Mouse (Mus musculus) mature B cell (primary cell): ENCODE results near the gene Sp2.

Experiments used
- in situ Hi-C: fragments of 300-500 bp; cut with MboI; formaldehyde crosslinking; loops from 2 replicates; pipeline ENCODE4 v1.14.3; 2019

Gene Sp2

DNA sequence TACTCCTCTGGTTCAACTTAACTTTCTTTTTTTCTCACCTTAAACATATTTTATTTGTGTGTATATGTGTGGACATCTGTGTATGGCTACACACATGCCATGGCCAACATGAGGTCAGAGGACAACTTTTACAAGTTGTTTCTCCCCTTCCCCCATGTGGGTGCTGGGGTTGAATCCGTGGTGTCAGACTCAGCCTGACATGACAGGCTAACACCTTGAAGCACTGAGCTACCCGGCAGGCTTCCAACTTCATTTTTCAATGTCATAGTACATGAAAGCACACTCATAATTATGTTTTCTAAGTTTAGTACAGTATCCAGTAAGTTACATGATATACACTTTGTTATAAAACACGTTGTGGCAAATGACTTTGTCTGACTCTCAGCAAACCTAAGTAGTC lies 12.4 kb downstream of the Sp2 start:
- in situ Hi-C loops: no loop called here

DNA sequence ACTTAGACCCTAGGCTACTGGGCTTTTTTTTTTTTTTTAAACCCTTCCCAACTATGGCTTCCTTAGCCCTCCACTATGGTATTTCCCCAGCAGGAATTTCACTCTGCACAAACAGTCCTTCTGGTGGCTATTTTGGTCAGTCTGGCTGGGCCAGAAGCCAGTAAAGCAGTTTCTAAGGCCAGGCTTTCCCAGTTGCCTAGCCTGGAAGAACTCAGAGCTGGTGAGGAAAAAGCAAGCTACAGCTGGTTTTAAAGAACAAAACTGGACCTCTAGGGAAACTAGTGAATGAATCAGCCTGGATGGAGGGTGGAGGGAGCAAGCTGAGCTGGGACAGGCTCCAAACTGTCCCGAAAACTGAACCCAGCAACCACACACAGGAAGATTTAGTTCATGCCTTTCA lies 13.0 kb downstream of the Sp2 start:
- in situ Hi-C loops: no loop called here

DNA sequence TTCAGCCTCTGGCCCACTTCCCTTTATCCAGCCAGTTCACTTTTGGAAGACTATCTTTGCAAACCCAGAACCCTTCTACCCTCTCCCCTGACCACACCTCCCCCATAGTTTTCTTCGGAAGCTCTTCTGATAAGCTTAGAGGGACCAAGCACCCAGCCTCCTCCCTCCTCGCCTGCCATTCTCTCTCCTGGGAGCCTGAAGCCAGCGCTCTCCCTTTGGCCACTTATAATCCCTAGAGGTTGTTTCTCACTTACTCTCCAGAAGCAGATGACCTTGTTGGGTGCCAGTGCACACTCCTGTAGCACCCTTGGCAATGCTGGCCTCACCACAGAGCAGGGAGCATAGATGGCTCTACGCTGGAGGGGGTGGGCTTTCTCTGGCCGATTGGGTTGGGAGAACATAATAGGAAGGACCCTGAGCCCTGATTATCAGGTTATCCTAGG lies 13.5 kb downstream of the Sp2 start:
- in situ Hi-C loops: no loop called here

DNA sequence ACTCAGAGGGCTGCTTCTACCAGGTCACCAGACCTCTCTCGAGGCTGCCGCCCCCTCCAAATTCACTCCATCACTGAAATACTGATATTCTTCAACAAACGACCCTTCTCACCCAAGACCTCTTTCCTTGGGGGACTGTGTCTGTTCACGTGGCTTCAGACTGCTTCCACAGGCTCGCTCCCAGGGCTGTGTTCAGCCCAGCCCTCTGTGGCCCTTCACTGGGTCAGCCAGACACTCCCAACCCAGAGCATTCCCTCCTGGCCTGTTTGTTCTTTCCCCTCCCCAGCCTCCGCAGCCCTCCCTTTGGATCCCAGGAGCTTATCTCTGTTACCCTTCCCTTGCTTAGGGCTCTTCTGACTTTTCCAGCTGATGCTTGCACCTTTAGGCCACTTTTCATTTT lies 14.3 kb downstream of the Sp2 start:
- in situ Hi-C loops: no loop called here

DNA sequence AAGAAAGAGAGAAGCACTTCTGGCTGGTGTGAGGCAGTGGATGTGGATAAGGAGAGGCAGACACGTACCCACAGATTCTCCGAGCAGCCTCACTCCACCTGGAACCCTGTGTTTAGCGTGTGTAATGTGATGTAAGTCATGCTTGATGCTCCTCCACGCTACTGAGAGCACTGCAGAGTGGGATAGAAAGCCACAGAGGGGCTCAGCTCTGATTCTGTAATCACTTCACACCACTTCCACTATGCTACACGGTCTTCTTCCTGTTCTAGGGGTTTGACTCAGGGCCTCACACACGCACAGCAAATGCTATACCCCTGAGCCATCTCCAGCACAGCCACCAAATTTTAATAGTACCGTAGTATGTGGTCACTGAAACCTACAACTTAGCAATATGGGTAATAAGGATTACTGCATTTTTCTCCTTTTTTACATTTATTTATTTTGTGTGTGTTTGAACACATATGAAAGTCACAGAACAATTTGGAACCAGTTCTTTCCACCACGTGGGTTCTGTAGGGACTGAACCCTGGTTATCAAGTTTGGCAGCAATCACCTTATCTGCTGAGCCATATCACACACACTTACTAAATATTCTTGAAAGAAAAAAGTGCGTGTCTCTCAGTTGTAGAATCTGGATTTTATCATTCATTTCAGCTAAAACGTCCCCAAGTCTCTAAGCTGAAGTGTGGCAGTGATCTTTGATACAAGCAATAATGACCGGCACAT lies 15.1 kb downstream of the Sp2 start:
- in situ Hi-C loops: no loop called here

DNA sequence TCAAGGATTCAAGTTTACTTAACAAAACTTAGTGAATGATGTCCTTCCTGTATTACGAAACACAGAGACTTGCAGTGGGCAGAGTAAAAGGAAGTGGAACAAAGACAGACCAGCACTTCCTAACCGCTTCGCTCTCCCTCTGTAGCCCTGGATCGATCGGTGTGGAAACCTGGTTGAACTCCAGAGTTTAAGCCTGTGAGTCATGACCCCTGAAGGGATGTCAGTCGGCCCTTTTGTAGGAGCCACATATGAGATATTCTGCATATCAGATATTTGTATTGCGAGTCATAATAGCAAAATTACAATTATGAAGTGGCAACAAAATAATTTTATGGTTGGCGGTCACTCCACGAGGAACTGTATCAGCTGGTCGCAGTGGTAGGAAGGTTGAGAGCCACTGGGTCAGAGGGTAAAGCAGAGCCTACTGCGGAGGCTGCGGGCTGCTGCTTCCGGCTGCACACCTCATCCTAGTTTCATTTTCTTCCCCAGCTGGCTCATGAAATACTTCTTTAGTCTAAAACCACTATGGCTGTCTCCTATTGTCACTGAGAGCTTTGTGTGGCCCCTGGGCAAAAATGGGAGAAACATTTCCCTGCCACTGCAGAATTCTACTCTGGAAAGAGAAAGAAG lies 15.7 kb downstream of the Sp2 start:
- in situ Hi-C loops: no loop called here

DNA sequence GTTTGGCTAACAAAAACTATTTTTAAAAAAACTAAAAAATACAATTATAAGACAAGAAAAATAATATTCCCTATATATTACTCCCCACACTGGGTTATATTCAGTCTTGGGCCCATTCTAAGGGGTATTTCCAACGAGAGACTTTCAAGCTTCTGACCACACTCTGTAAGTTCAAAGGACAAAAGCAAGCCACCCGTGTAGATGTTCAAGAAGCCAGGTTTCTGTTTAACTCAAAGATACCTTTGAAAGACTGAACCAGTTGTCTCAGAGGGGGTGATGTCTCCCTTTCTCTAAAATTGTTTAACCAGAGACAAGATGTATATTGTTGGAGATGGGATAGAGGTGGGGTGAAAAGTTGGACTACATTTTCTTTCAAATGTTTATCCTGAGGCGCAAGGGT lies 16.6 kb downstream of the Sp2 start:
- in situ Hi-C loops: no loop called here

DNA sequence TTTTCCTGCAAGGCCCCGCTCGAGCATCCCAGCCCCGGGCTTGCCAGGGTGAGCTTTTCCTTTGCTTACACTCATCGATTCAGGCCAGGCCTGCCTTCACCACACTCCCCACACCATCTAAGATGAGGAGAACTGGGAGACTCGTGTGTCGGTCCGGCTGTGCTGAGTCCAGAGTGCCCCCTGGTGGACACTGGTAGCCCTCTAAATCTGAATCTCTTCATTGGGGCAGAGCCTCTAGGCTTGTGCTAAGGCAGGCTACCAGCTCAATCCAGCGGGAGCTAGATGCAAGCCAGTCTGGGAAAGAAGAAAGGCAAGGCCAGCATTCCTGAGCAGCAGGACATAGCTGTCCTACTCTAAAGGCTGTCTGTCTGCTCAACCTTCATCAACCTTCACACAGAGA lies 19.2 kb downstream of the Sp2 start:
- in situ Hi-C loops: no loop called here

DNA sequence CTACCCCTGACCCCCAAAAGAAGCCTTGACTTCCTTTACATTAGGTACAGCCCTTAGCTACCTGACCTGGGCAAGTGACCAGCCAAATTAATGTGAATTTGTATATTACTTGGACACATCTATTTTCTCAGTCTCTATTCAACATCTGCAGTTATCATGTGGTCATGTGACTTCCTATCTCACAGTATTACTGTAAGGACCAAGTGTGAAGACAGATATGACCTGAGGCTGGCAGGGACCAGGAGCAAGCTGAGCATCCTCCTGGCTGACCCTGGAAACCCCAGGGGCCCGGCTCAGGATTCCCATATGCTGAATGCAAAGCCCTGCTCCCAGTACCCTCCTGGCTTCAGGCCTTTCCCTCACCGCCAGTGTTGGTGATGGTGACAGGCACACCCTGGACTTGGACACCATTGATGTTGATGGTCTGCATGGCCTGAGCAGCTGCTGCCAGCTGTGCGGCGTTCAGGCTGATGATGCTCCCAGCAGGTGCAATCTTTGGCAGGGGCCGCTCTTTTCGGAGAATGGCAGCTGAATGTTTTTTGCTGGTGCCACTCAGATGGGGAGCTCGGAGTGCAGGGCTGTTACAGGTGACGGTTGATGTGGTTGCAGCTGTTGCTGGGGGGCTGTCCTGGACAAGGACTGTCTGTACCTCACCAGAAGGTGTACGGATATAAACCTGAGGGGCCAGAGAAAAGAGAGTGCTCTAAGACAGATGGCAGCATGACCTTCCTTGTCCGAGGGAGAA lies 25.5 kb downstream of the Sp2 start:
- in situ Hi-C loops: no loop called here

DNA sequence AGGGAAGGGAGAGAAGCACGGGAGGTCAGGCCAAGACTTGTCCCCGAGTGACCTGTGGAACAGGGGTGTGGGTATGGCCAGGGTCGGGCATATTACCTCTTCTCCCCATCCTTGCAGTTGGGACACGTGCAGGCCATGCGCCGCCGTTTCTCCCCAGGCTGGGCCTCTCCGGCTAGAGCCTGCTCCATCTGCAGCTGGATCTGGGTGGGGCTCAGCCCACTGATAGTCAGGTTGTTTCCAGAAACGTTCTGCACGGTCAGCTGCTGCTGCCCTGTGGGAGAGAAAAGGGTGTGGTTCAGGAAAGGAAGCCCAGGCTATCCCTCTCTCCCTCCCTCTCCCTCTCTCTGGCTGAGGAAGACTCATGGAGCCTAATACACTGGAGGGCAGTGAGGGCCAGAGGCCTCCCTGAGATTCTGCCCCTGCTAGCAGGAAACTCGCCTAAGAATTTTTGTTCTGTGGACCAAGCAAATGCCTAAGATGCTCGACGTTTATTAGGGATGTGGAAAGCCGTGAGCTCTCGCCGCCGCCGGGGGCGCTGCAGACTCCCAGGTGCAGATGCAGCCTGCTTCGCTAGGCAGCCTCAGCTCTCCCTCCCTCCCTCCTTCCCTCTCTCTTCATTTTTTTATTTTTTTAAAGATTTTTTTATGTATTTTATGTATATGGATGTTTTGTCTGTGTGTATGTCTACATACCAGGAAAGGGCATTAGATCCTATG lies 26.6 kb downstream of the Sp2 start:
- in situ Hi-C loops: no loop called here

DNA sequence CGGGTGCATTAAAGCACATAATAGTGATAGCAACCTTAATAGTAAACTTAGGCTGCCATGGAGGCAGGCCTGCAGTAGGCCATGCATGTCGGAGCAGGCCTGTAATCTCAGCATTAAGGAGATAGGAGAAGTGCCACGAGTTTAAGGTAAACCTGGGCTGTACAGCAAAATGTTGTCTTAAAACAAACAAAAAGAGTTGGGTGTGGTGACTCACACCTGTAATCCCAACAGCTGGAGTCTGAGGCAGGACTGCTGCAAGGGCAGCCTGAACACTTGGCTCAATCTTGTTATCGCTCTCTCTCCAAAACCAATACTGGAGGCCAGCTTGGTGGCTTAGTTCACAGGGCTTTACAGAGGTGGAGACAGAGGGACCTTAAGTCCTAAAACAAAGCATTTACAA lies 27.7 kb downstream of the Sp2 start:
- in situ Hi-C loops: no loop called here

DNA sequence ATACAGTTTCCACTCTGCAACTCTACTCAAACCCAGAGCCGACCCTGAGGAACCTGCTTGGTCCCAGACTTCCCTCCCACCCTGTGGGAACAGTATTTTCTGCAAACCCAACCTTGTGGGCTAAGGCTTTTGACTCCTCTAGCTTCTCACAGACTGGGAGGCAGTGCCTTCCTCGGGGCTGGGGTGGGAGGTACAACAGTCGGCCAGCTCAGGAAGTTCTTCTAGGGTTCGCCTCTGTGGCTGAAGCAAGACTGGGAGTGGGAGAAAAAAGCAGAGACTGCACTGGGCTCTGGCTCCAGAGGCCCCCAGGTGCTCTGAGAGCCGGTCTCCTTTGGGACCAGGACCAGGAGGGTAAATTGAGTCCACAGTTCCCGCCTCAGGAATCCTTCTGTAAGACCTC lies 29.9 kb downstream of the Sp2 start:
- in situ Hi-C loops: no loop called here

DNA sequence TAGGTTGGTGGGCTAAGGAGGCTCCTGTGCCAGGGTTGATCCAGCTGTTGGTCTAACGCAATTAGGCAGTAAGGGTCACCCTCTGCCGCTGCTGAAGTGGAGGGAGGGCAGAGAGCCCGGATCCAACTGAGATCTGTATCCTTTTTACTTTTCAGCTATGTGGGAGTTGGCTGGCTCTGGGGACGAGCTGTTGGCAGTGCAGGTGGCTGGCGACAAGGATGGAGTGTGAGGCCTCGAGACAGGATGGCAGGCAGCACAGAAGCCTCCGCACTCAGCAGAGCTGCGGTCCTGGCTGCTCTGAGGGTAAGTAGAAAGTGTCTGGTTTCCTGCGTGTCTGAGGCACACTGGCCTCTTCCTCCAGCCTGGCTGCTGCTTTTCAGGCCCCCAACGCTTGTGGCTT lies 30.3 kb downstream of the Sp2 start:
- in situ Hi-C loops: no loop called here

DNA sequence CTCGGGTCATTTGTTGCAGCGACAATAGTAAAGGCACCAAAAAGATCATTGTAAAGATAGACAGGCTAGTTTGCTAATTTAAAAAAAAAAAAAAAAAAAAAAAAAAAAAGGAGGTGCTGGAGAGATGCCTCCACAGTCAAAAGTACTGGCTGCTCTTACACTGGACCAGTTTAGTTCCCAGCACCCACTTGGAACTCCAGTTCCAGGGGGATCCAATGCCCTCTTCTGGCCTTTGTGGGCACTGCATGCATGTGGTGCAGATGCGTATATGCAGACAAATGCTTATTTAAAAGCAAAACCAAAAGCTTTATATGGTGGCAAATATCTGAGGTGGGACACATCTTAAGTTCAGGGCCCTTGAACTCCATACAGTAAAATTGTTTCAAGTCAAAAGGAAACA lies 32.0 kb downstream of the Sp2 start:
- in situ Hi-C loops: no loop called here

DNA sequence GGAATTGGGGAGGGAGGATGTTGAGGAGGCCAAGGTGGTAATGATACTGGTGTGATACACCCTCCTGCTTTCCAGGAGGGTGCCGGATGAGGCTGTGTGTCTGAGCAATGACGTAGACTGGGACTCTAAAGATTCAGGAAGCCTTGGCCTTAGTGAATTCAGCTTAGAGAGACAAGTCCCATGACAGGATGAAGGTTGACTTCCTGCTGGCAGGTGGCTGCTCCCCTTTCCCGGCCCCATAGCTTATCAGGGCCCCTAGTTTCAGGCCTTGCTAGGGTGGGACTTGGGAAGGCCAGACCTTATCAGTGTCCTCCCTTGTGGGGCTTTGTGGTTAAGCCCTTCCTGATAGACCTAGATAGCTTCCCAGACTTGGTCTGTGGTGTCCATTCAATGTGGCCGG lies 34.9 kb downstream of the Sp2 start:
- in situ Hi-C loops: no loop called here

DNA sequence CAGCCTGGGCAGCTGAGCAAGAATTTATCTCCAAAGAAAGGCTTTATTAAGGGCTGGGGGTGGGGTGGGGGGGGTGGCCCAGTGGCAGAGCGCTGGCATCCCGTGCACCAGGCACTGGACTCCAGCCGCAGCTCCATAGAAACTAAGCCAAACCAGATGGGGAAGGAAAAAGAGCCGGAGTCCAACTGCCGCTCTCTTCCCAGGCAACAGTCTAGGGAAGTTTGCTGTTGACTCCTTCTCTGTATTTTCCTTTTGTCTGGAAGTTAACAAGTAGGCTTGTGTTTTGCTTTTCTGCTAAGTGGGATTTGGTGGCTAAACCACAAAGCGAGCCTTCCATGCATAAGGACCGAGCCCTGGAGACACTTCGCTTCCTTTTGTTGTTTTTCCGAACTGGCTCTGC lies 36.3 kb downstream of the Sp2 start:
- in situ Hi-C loops: no loop called here

DNA sequence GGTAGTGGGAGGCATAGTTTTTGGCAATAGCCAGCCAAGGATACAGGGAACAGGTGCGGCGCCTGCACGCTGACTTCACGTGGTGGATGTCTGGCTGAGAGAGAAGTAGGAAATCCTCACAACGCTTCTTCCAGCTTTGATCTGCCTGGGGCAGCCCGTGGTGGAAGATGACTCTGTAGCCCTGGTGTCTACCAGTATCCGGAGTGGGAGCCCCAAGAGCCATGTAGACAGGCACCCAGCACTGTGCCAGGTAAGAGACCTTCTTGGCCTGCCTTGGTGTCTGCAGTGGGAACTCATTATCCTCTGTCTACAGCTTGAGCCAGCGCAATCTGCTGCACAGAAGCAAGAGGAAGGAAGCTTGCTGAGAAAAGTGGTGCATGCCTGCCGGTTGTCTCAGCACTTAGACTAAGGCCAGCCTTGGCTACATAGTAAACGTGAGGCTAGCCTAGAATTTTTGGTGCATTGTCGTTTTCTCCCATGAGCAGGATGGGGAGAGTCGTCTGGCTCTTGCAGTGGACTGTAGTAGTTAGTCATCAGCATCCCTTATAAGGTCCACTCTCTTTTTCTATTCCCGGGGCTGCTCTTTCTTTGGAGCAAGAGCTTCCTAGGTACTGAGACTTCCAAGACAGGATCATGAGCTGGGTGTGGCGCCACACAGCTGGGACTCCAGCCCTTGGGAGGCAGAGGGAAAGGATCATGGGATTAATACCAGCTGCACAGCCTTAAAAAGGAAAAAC lies 37.7 kb downstream of the Sp2 start:
- in situ Hi-C loops: no loop called here

DNA sequence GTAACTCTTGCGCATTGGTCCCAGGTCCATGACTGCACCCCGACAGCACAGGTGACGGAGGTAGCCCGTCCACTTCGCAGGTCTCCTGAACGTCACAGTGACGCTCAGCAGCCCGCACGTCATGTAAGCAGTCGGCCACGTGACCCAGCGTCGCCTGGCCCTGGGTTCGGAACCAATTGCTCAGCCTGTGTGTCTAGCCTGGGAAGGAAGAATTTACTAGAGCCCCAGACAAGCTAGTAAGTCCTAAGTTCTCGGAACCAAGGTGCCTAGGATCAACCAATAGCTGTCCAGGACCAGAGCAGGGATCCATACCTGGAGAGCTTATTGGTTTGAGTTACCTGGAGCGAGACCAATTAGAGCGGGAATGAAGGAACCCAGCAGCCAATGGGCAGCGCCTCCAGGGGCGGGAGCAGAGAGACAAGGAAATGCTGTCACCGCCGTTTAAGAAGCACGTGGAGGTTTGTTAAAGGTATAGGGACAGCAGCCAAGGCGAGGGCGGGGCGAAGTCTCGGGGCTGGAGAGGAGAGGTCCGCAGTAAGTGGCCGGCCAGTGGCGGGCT lies 38.9 kb downstream of the Sp2 start, which contains the start of gene Pnpo:
Gene Pnpo, minus strand, starts transcription at position 241 of the 559 bp plus-strand sequence.
- in situ Hi-C loops: no loop called here

DNA sequence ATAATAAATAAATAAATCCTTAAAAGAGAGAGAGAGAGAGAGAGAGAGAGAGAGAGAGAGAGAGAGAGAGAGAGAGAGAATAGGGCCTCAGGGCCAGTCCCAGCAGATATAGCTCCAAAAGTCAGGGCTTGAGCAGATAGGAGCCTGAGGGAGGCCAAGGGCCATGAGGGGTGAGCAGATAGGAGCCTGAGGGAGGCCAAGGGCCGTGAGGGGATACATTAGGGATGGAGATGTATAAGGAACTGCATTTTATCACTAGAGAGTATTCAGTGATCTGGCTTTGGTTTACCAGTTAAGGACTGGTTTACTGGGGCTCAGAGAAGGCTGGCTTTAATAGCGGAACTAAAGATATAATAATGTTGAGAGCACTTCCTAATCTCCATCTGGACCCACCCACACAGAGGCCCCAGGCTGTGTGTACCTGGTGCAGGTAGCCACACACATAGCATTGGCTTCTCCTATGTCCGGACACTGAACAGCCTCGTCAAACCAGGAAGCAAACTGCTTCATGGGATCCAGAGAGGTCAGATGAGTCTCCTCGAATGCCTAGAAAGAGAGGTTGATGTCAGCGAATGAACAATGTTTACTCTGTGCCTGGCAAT lies 40.7 kb downstream of the Sp2 start:
- in situ Hi-C loops: no loop called here

DNA sequence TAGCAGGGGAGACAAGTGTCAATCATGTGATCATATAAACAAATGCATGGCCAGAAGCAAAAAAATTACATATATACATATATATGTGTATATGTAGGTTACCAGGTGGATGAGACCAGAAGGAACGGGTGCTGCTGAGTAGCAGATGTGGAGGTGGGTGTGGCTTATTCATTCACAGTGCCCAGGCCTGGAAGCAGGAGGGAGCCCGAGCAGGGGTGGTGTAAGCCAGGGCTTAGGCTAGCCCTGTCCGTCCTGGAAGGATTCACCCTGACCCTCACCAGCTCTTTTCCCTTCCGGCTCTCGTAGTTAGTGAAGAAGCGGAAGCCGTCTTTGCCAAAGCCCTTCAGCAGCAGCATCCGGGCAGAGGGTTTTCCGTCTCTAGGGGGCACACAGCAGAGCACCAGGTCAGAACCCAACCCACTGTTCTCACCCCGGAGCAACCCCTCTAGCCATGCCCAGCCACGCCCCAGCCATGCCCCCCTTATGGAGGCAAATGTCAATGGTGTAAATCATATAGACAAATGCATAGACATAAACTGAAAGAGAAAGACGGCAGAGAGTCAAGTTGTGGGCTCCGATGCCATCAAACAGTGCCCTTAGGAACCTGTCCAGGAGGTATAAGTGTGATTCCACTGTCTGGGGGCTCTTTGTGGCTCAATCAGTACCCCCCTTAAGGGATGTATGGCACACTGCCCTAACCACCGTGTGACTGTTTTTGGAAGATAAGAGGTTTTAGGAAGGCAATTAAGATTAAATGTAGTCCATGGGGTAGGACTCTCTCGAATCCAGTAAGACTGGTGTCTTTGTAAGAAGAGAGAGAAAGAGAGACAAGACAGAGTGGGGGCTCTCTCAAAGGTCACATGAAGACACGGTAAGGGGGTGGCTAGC lies 41.9 kb downstream of the Sp2 start:
- in situ Hi-C loops: no loop called here
